Mouse (Mus musculus) kidney, adult 2 months (tissue): ENCODE measurements at regions not wholly inside any gene's neighbourhood (a gene's known extent, or its start where the extent isn't known, plus 50 kb on each side); places are given as distances from the start of the nearest gene placed in this dataset.

Source experiments
- CTCF ChIP-seq: fragments of 200-500 bp; conservative IDR thresholded peaks from 2 replicates; pipeline ENCODE4 v1.5.1; 2011; ENCODE audit warnings: low read depth, mild to moderate bottlenecking, control low read depth, low read length, moderate library complexity, mixed read lengths; ENCODE audit not compliant: insufficient read depth, insufficient read length
- POLR2A ChIP-seq: fragments of 200-500 bp; IDR thresholded peaks from one replicate; pipeline ENCODE4 v1.6.1; 2011; ENCODE audit warnings: low read depth, low read length, control low read depth

DNA sequence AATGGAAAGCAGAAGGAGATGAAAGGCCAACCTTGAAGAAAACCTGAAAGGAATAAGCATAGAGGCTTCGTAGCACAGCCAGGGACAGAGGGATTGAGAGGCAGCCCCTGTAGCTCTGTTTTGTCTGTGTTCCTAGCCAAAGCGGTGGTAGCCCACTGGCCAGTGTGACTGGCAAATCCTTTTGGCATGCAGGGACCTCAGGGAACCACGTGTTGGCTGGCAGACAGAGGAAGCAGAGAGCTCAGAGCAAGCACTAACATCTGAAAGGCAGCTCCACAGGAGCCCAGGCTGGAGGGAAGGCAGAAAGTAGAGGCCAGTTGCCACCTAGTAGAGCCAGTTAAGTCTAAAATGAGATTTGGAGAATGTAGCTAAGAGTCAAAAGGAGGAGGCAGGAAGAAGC lies 842.5 kb upstream of the 2610301B20Rik start:
- TF ChIP-seq CTCF (no peak), POLR2A (no peak)
